Mouse (Mus musculus) megakaryocyte-erythroid progenitor cell, adult 5-6 weeks (primary cell): ENCODE results near the gene Cited2. TPM values are rescaled to one million over a fixed set of nuclear protein-coding genes. Genes with fewer than 3 reads are reported as not detected.

Experiments used
- ATAC-seq: replicated peaks from 2 replicates; pipeline ENCODE4 v1.8.0; 2016; ENCODE audit warnings: mild to moderate bottlenecking, inconsistent platforms; ENCODE audit not compliant: severe bottlenecking, poor library complexity, low FRiP score, low TSS enrichment
- total RNA-seq, 2 experiments: library from RNA; stranded (forward) in 1 of 2; stranded (reverse) in 1 of 2; fragments of 200-1000, 215-1000 nt in 1 of 2; fragments of >200 nt in 1 of 2; fragmentation: Nextera tagmentation in 1 of 2; gene quantifications; 2 replicates each; pipeline ENCODE4 v1.2.3; 2014 to 2017

Cited2 gene
- 10.1 and 13.7 TPM in 2 replicates for total RNA-seq (2014; fragmentation: Nextera tagmentation)
- total RNA-seq (2017), result 10.1 and 36.8 TPM in 2 replicates

GRCm38 (mm10) chr10:17722653-17723410, at the start of gene Cited2:
Gene Cited2, plus strand, starts transcription at chr10:17723218.
- peak; percentile 47 for ATAC-seq

GRCm38 (mm10) chr10:17674454-17674853, 48.6 kb upstream of the Cited2 start:
- no peak for ATAC-seq

GRCm38 (mm10) chr10:17674869-17675268, 48.1 kb upstream of the Cited2 start:
- ATAC-seq, result no peak

- no peak for ATAC-seq
Measured at GRCm38 (mm10) chr10:17676464-17676863, 46.6 kb upstream of the Cited2 start.

- peak; percentile 92 for ATAC-seq
Measured at GRCm38 (mm10) chr10:17677308-17677707, 45.7 kb upstream of the Cited2 start.

- no peak for ATAC-seq
Measured at GRCm38 (mm10) chr10:17680432-17681382, 42.3 kb upstream of the Cited2 start.

- no peak for ATAC-seq
Measured at GRCm38 (mm10) chr10:17681386-17681785, 41.6 kb upstream of the Cited2 start.

GRCm38 (mm10) chr10:17683852-17684428, 39.1 kb upstream of the Cited2 start:
- ATAC-seq, result peak; percentile 37; the same call in 1 of the 2 replicates

GRCm38 (mm10) chr10:17689806-17690205, 33.2 kb upstream of the Cited2 start:
- no peak for ATAC-seq

GRCm38 (mm10) chr10:17691709-17692108, 31.3 kb upstream of the Cited2 start:
- ATAC-seq, result no peak

- no peak for ATAC-seq
Measured at GRCm38 (mm10) chr10:17695801-17696200, 27.2 kb upstream of the Cited2 start.

GRCm38 (mm10) chr10:17697376-17698265, 25.4 kb upstream of the Cited2 start:
- ATAC-seq, result no peak

- no peak for ATAC-seq
Measured at GRCm38 (mm10) chr10:17705466-17705973, 17.5 kb upstream of the Cited2 start.

- no peak for ATAC-seq
Measured at GRCm38 (mm10) chr10:17710753-17711152, 12.3 kb upstream of the Cited2 start.

GRCm38 (mm10) chr10:17719009-17719570, 3.9 kb upstream of the Cited2 start:
- ATAC-seq, result peak; percentile 39

- ATAC-seq, result no peak
Measured at GRCm38 (mm10) chr10:17719646-17720045, 3.4 kb upstream of the Cited2 start.

- no peak for ATAC-seq
Measured at GRCm38 (mm10) chr10:17720891-17721601, 2.0 kb upstream of the Cited2 start.

- ATAC-seq, result peak; percentile 0; the same call in 1 of the 2 replicates
Measured at GRCm38 (mm10) chr10:17721602-17722121, 1.4 kb upstream of the Cited2 start.
